Mouse (Mus musculus): ENCODE measurements around the gene Pim3. TPM values are rescaled to one million over a fixed set of nuclear protein-coding genes. Genes with fewer than 3 reads are reported as not detected.

Gene Pim3
- polyA plus RNA-seq, 1 experiment from 2014 or later: 69.2 TPM

- Histone ChIP-seq H3K36me3 (no peaks in the 10 kb centered on the region), H3K4me2 (no peak overlapping the region), H3K4me1 (replicated peaks) (no peaks in the 10 kb centered on the region), H3K9ac (no peak overlapping the region), H3K9me3 (no peaks in the 10 kb centered on the region), H3K4me3 (no peak overlapping the region), H3K27me3 (no peaks in the 10 kb centered on the region), H3K27ac (replicated peaks) (no peak overlapping the region)
- ATAC-seq (ENCODE audit: low FRiP score, low read depth): no peak
- WGBS: 46% methylated on average over 10 of the region's 10 CpGs
Observed at GRCm38 (mm10) chr15:88875625-88876081, 13.7 kb downstream of the Pim3 start.

GRCm38 (mm10) chr15:88876155-88877020 lies 14.4 kb downstream of the Pim3 start:
- no peaks in the 10 kb centered on the region for H3K36me3 ChIP-seq
- no peak overlapping the region for H3K9ac ChIP-seq
- no peaks in the 10 kb centered on the region for H3K27me3 ChIP-seq
- no peak overlapping the region for H3K27ac ChIP-seq (replicated peaks)
- H3K9me3 ChIP-seq: no peaks in the 10 kb centered on the region
- H3K4me3 ChIP-seq: no peak overlapping the region
- H3K4me1 ChIP-seq (replicated peaks): no peaks in the 10 kb centered on the region
- 0 out of 2 replicates have a peak, but pooled peaks have one; percentile 30 for ATAC-seq (ENCODE audit: low FRiP score, low read depth)
- H3K4me2 ChIP-seq: peak overlapping the region; percentile 16; the same call in 1 of the 2 replicates
- WGBS: 14% methylated on average over 28 of the region's 28 CpGs

- no peak overlapping the region for H3K9ac ChIP-seq
- H3K4me3 ChIP-seq: no peak overlapping the region
- H3K4me1 ChIP-seq (replicated peaks): no peaks in the 10 kb centered on the region
- H3K27ac ChIP-seq (replicated peaks): no peak overlapping the region
- H3K36me3 ChIP-seq: no peaks in the 10 kb centered on the region
- WGBS: 84% methylated on average over 10 of the region's 10 CpGs
- no peaks in the 10 kb centered on the region for H3K9me3 ChIP-seq
- H3K27me3 ChIP-seq: no peaks in the 10 kb centered on the region
- ATAC-seq (ENCODE audit: low FRiP score, low read depth): no peak
- no peak overlapping the region for H3K4me2 ChIP-seq
Observed at GRCm38 (mm10) chr15:88877021-88877400, 15.0 kb downstream of the Pim3 start.

- Histone ChIP-seq H3K9ac (no peak overlapping the region), H3K9me3 (no peaks in the 10 kb centered on the region), H3K4me2 (no peak overlapping the region), H3K4me3 (no peak overlapping the region), H3K27me3 (no peaks in the 10 kb centered on the region), H3K27ac (replicated peaks) (no peak overlapping the region), H3K36me3 (no peaks in the 10 kb centered on the region), H3K4me1 (replicated peaks) (no peaks in the 10 kb centered on the region)
- 65% methylated on average over 22 of the region's 22 CpGs for WGBS
- ATAC-seq (ENCODE audit: low FRiP score, low read depth): no peak
Observed at GRCm38 (mm10) chr15:88881253-88882044, 19.5 kb downstream of the Pim3 start.

- no peak for ATAC-seq (ENCODE audit: low FRiP score, low read depth)
- Histone ChIP-seq H3K4me3 (no peak overlapping the region), H3K9ac (no peak overlapping the region), H3K27ac (replicated peaks) (no peak overlapping the region), H3K36me3 (no peaks in the 10 kb centered on the region), H3K9me3 (no peaks in the 10 kb centered on the region), H3K4me1 (replicated peaks) (no peaks in the 10 kb centered on the region), H3K4me2 (no peak overlapping the region), H3K27me3 (no peaks in the 10 kb centered on the region)
- WGBS: 66% methylated on average over 4 of the region's 4 CpGs
Observed at GRCm38 (mm10) chr15:88882851-88883250, 20.9 kb downstream of the Pim3 start.

GRCm38 (mm10) chr15:88883342-88883741 lies 21.4 kb downstream of the Pim3 start:
- Histone ChIP-seq H3K27ac (replicated peaks) (no peak overlapping the region), H3K4me3 (no peak overlapping the region), H3K27me3 (no peaks in the 10 kb centered on the region), H3K4me1 (replicated peaks) (no peaks in the 10 kb centered on the region), H3K9me3 (no peaks in the 10 kb centered on the region), H3K9ac (no peak overlapping the region), H3K36me3 (no peaks in the 10 kb centered on the region), H3K4me2 (no peak overlapping the region)
- no peak for ATAC-seq (ENCODE audit: low FRiP score, low read depth)
- 86% methylated on average over 9 of the region's 9 CpGs for WGBS

GRCm38 (mm10) chr15:88885376-88885775 lies 23.4 kb downstream of the Pim3 start:
- 0 out of 2 replicates have a peak, but pooled peaks cover 3% of the 10 kb centered on the region for H3K27me3 ChIP-seq
- WGBS: 85% methylated on average over 6 of the region's 6 CpGs
- H3K4me1 ChIP-seq (replicated peaks): peaks cover 3% of the 10 kb centered on the region
- no peak overlapping the region for H3K4me2 ChIP-seq
- no peak overlapping the region for H3K27ac ChIP-seq (replicated peaks)
- no peaks in the 10 kb centered on the region for H3K9me3 ChIP-seq
- no peaks in the 10 kb centered on the region for H3K36me3 ChIP-seq
- no peak for ATAC-seq (ENCODE audit: low FRiP score, low read depth)
- H3K4me3 ChIP-seq: no peak overlapping the region
- H3K9ac ChIP-seq: no peak overlapping the region

GRCm38 (mm10) chr15:88889032-88889431 lies 27.0 kb downstream of the Pim3 start:
- no peak for ATAC-seq (ENCODE audit: low FRiP score, low read depth)
- 79% methylated on average over 3 of the region's 3 CpGs for WGBS
- Histone ChIP-seq H3K9ac (no peak overlapping the region), H3K27ac (replicated peaks) (no peak overlapping the region), H3K27me3 (0 out of 2 replicates have a peak, but pooled peaks cover 3% of the 10 kb centered on the region), H3K4me3 (no peak overlapping the region), H3K9me3 (no peaks in the 10 kb centered on the region), H3K4me2 (no peak overlapping the region), H3K4me1 (replicated peaks) (peaks cover 15% of the 10 kb centered on the region), H3K36me3 (no peaks in the 10 kb centered on the region)

- no peak overlapping the region; the same call in 1 of the 2 replicates for H3K27ac ChIP-seq (replicated peaks)
- H3K9me3 ChIP-seq: no peaks in the 10 kb centered on the region
- no peaks in the 10 kb centered on the region for H3K36me3 ChIP-seq
- ATAC-seq (ENCODE audit: low FRiP score, low read depth): no peak
- peak overlapping the region; percentile 53 for H3K4me3 ChIP-seq
- peaks cover 15% of the 10 kb centered on the region for H3K4me1 ChIP-seq (replicated peaks)
- peak overlapping the region; percentile 95 for H3K4me2 ChIP-seq
- H3K27me3 ChIP-seq: 0 out of 2 replicates have a peak, but pooled peaks cover 3% of the 10 kb centered on the region
- WGBS: 82% methylated on average over 3 of the region's 3 CpGs
- H3K9ac ChIP-seq: peak overlapping the region; percentile 64; the same call in 1 of the 2 replicates
Observed at GRCm38 (mm10) chr15:88889994-88890393, 28.0 kb downstream of the Pim3 start.

GRCm38 (mm10) chr15:88890751-88891675 lies 29.0 kb downstream of the Pim3 start:
- 1% methylated on average over 40 of the region's 41 CpGs for WGBS
- Histone ChIP-seq H3K4me2 (peak overlapping the region; percentile 95), H3K9ac (peak overlapping the region; percentile 64), H3K36me3 (no peaks in the 10 kb centered on the region), H3K9me3 (no peaks in the 10 kb centered on the region), H3K27me3 (0 out of 2 replicates have a peak, but pooled peaks cover 3% of the 10 kb centered on the region), H3K27ac (replicated peaks) (peak overlapping the region; percentile 64), H3K4me3 (peak overlapping the region; percentile 53), H3K4me1 (replicated peaks) (peaks cover 15% of the 10 kb centered on the region)
- ATAC-seq (ENCODE audit: low FRiP score, low read depth): peak; percentile 93

- 79% methylated on average over 8 of the region's 8 CpGs for WGBS
- H3K4me2 ChIP-seq: peak overlapping the region; percentile 95
- no peak overlapping the region for H3K27ac ChIP-seq (replicated peaks)
- H3K9ac ChIP-seq: no peak overlapping the region
- H3K9me3 ChIP-seq: no peaks in the 10 kb centered on the region
- 0 out of 2 replicates have a peak, but pooled peaks cover 3% of the 10 kb centered on the region for H3K27me3 ChIP-seq
- H3K36me3 ChIP-seq: no peaks in the 10 kb centered on the region
- ATAC-seq (ENCODE audit: low FRiP score, low read depth): peak; percentile 1; the same call in 1 of the 2 replicates
- peaks cover 15% of the 10 kb centered on the region for H3K4me1 ChIP-seq (replicated peaks)
- H3K4me3 ChIP-seq: no peak overlapping the region
Observed at GRCm38 (mm10) chr15:88891676-88892040, 29.7 kb downstream of the Pim3 start.
